Mouse (Mus musculus) bone marrow macrophage, adult 2 months (primary cell): ENCODE results near the gene B3galt1.

Experiments
- CTCF ChIP-seq: IDR thresholded peaks from 2 replicates; pipeline ENCODE4 v1.5.1; 2012; ENCODE audit warnings: low read depth, mild to moderate bottlenecking, low read length, moderate library complexity
- POLR2A ChIP-seq: IDR thresholded peaks from 2 replicates; pipeline ENCODE4 v1.6.1; 2012; ENCODE audit warnings: mild to moderate bottlenecking, low read depth, low read length, borderline replicate concordance

DNA sequence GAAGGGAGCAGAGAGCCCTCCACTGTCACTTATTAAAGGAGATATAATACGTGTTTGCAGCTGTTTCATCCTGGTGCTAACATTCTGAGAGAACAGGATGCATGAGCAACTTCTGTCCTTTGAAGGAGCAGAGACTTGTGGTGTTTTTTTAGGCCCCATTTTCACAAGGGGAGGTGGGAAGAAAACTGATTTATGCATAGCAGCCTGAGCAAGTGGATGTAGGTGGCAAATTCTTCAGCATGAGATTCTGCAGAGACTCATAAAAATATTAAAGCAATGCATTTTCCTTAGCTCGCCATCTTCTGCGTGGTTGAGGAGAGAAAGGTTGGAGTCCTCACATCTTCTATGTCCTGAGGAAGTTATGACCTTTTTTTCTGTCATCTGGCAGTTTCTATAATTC is 469.0 kb downstream of the B3galt1 start:
- no peak for TF ChIP-seq CTCF
- no peak for TF ChIP-seq POLR2A
